Mouse (Mus musculus): ENCODE results near the gene Cradd. TPM values are rescaled to one million over a fixed set of nuclear protein-coding genes. Genes with fewer than 3 reads are reported as not detected.

Cradd gene
- polyA plus RNA-seq, 1 experiment from 2014 or later, result 7.6 TPM

DNA sequence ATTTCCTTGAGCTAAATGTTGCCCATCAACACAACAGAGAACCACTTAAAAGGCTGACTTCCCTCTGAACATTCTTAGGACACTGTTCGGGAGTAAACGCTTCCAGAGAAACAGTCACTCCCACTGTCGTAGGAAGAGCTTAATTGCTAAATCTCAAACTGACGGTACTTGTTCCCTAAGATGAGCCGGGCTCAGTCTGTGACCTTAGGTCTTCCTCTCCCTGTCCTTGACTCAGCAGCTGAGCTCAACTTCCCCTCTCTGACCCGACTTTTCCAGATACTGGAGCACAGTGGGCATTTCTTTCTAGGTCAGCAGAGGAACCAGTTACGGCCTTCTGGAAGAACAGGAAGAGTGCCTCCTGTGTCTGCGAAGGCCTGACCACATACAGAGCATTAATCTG is 87.7 kb downstream of the Cradd start:
- no peaks in the 10 kb centered on the region for H3K27me3 ChIP-seq (ENCODE audit: control insufficient read depth, insufficient read depth, low read length)
- no peak overlapping the region for H3K9ac ChIP-seq (ENCODE audit: low read length)
- no peak overlapping the region for H3K4me3 ChIP-seq (ENCODE audit: low read length)
- ATAC-seq (replicated peaks; ENCODE audit: extremely low read depth, insufficient read depth, low FRiP score), result 0 out of 2 replicates have a peak, but pooled peaks have one; percentile 10
- H3K27ac ChIP-seq (ENCODE audit: low read length), result no peak overlapping the region
- H3K4me1 ChIP-seq (ENCODE audit: control insufficient read depth, insufficient read depth, low read length), result peaks cover 26% of the 10 kb centered on the region
- WGBS, result 42% methylated on average over 8 of the region's 8 CpGs
- H3K36me3 ChIP-seq (ENCODE audit: control insufficient read depth, insufficient read depth), result no peaks in the 10 kb centered on the region
- no peak overlapping the region for H3K4me2 ChIP-seq (ENCODE audit: low read depth, low read length)
- H3K9me3 ChIP-seq (replicated peaks; ENCODE audit: control insufficient read depth, low read length), result no peaks in the 10 kb centered on the region

DNA sequence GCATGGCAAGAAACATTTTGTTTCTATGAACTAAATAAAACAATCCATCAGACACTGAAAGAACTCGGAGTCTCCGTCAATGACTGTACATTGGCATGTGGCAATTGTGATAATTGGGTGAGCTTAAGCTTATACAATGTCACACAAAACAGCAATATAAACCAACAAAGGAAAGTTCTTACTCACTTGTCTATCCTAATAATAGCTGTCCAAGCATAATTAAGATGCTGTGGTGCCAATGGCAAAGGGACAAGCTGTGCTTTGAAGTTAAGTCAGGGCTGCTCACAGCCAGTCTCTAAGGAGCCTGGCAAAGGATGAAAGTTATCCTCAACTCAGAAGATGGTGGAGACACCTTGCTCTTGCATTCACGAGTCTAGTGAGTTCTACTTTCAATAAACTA is 89.3 kb downstream of the Cradd start:
- no peak for ATAC-seq (replicated peaks; ENCODE audit: extremely low read depth, insufficient read depth, low FRiP score)
- Histone ChIP-seq H3K4me2 (ENCODE audit: low read depth, low read length) (no peak overlapping the region), H3K4me1 (ENCODE audit: control insufficient read depth, insufficient read depth, low read length) (peaks cover 26% of the 10 kb centered on the region), H3K27me3 (ENCODE audit: control insufficient read depth, insufficient read depth, low read length) (no peaks in the 10 kb centered on the region), H3K36me3 (ENCODE audit: control insufficient read depth, insufficient read depth) (no peaks in the 10 kb centered on the region), H3K4me3 (ENCODE audit: low read length) (no peak overlapping the region), H3K27ac (ENCODE audit: low read length) (peak overlapping the region; percentile 29; the same call in 1 of the 2 replicates), H3K9me3 (replicated peaks; ENCODE audit: control insufficient read depth, low read length) (no peaks in the 10 kb centered on the region), H3K9ac (ENCODE audit: low read length) (no peak overlapping the region)
- WGBS, result 76% methylated on average over 3 of the region's 3 CpGs

- Histone ChIP-seq H3K36me3 (ENCODE audit: control insufficient read depth, insufficient read depth) (no peaks in the 10 kb centered on the region), H3K9ac (ENCODE audit: low read length) (no peak overlapping the region), H3K27me3 (ENCODE audit: control insufficient read depth, insufficient read depth, low read length) (no peaks in the 10 kb centered on the region), H3K4me2 (ENCODE audit: low read depth, low read length) (peak overlapping the region; percentile 25), H3K9me3 (replicated peaks; ENCODE audit: control insufficient read depth, low read length) (no peaks in the 10 kb centered on the region), H3K4me3 (ENCODE audit: low read length) (no peak overlapping the region), H3K4me1 (ENCODE audit: control insufficient read depth, insufficient read depth, low read length) (peaks cover 26% of the 10 kb centered on the region), H3K27ac (ENCODE audit: low read length) (peak overlapping the region; percentile 53)
- 58% methylated on average over 10 of the region's 10 CpGs for WGBS
- no peak for ATAC-seq (replicated peaks; ENCODE audit: extremely low read depth, insufficient read depth, low FRiP score)
These were observed 90.9 kb downstream of the Cradd start for GRCm38 (mm10) chr10:95233044-95233443.

- Histone ChIP-seq H3K9ac (ENCODE audit: low read length) (no peak overlapping the region), H3K4me3 (ENCODE audit: low read length) (no peak overlapping the region), H3K36me3 (ENCODE audit: control insufficient read depth, insufficient read depth) (no peaks in the 10 kb centered on the region), H3K4me1 (ENCODE audit: control insufficient read depth, insufficient read depth, low read length) (peaks cover 26% of the 10 kb centered on the region), H3K27me3 (ENCODE audit: control insufficient read depth, insufficient read depth, low read length) (no peaks in the 10 kb centered on the region), H3K4me2 (ENCODE audit: low read depth, low read length) (peak overlapping the region; percentile 25), H3K9me3 (replicated peaks; ENCODE audit: control insufficient read depth, low read length) (no peaks in the 10 kb centered on the region), H3K27ac (ENCODE audit: low read length) (no peak overlapping the region; the same call in 1 of the 2 replicates)
- ATAC-seq (replicated peaks; ENCODE audit: extremely low read depth, insufficient read depth, low FRiP score), result no peak; the same call in 1 of the 2 replicates
- WGBS, result 44% methylated on average over 3 of the region's 3 CpGs
These were observed 91.4 kb downstream of the Cradd start for GRCm38 (mm10) chr10:95232554-95232953.

DNA sequence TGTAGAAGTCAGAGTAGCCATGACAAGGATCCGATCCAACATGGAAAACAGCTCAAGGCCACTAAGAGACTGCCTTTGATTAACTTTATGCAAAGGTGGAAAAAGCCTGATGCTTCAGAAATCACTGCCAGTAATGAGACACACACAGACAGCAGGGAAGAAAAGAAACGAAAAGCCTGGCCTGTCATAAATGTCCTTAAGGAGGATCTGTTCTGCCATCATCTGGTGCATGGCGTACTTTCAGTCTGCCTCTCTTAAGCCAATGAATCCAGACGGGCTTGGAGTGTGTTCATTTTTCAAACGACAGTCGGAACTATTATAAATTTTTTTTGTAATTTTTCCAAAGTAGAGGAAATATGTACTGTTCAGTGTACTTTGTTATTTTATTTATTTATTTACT is 95.7 kb downstream of the Cradd start:
- peaks cover 9% of the 10 kb centered on the region for H3K4me1 ChIP-seq (ENCODE audit: control insufficient read depth, insufficient read depth, low read length)
- no peak overlapping the region for H3K4me2 ChIP-seq (ENCODE audit: low read depth, low read length)
- H3K27me3 ChIP-seq (ENCODE audit: control insufficient read depth, insufficient read depth, low read length), result no peaks in the 10 kb centered on the region
- no peak overlapping the region for H3K27ac ChIP-seq (ENCODE audit: low read length)
- 71% methylated on average over 6 of the region's 6 CpGs for WGBS
- ATAC-seq (replicated peaks; ENCODE audit: extremely low read depth, insufficient read depth, low FRiP score), result no peak
- H3K4me3 ChIP-seq (ENCODE audit: low read length), result no peak overlapping the region
- no peaks in the 10 kb centered on the region for H3K9me3 ChIP-seq (replicated peaks; ENCODE audit: control insufficient read depth, low read length)
- no peaks in the 10 kb centered on the region for H3K36me3 ChIP-seq (ENCODE audit: control insufficient read depth, insufficient read depth)
- no peak overlapping the region for H3K9ac ChIP-seq (ENCODE audit: low read length)

- Histone ChIP-seq H3K4me1 (ENCODE audit: control insufficient read depth, insufficient read depth, low read length) (peaks cover 5% of the 10 kb centered on the region; the same call in 1 of the 2 replicates), H3K36me3 (ENCODE audit: control insufficient read depth, insufficient read depth) (no peaks in the 10 kb centered on the region), H3K27me3 (ENCODE audit: control insufficient read depth, insufficient read depth, low read length) (no peaks in the 10 kb centered on the region), H3K9me3 (replicated peaks; ENCODE audit: control insufficient read depth, low read length) (no peaks in the 10 kb centered on the region), H3K4me3 (ENCODE audit: low read length) (no peak overlapping the region), H3K4me2 (ENCODE audit: low read depth, low read length) (no peak overlapping the region), H3K9ac (ENCODE audit: low read length) (no peak overlapping the region), H3K27ac (ENCODE audit: low read length) (no peak overlapping the region)
- whole genome bisulfite sequencing, result 29% methylated on average over 1 of the region's 1 CpGs
- no peak for ATAC-seq (replicated peaks; ENCODE audit: extremely low read depth, insufficient read depth, low FRiP score)
These were observed 96.3 kb downstream of the Cradd start for GRCm38 (mm10) chr10:95227590-95227989.

DNA sequence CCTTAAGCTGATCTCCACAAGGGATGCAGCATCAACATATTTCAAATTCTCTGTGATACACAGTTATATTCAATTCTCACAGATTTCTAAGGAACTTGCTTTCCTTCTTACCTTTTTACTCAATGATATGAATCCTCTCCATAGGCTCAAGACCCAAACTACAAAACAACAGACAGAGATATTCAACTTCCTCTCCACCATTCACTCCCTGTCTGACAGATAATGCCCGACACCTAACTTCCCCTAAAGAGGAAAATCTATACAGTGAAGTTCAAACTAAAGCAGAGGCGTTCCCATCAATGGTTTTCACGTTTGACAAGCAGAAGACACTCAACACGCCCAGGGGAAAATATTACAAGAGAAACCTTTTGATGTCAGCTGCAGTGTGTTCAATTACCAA is 97.2 kb downstream of the Cradd start:
- Histone ChIP-seq H3K4me2 (ENCODE audit: low read depth, low read length) (no peak overlapping the region), H3K27me3 (ENCODE audit: control insufficient read depth, insufficient read depth, low read length) (no peaks in the 10 kb centered on the region), H3K27ac (ENCODE audit: low read length) (no peak overlapping the region), H3K36me3 (ENCODE audit: control insufficient read depth, insufficient read depth) (no peaks in the 10 kb centered on the region), H3K9ac (ENCODE audit: low read length) (no peak overlapping the region), H3K9me3 (replicated peaks; ENCODE audit: control insufficient read depth, low read length) (no peaks in the 10 kb centered on the region), H3K4me3 (ENCODE audit: low read length) (no peak overlapping the region), H3K4me1 (ENCODE audit: control insufficient read depth, insufficient read depth, low read length) (peaks cover 5% of the 10 kb centered on the region)
- WGBS, result 62% methylated on average over 4 of the region's 4 CpGs
- ATAC-seq (replicated peaks; ENCODE audit: extremely low read depth, insufficient read depth, low FRiP score), result no peak

DNA sequence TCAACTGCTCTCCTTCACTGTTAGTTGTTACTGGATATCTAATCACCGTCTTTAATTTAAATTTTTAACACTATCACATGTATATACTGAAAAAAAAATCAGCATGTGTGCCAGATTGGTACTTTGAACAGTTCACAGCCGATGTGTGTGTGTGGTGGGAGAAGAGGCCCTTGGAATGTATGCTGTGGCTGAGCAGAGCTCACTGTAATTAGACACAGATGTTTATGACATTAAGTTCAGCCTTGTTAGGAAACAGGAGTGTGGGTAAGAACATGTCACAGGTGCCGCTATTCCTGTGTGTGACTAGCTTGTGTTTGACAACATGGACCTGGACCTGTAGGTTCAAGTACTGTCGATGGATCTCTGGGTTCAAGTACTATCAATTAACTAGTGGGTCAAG is 98.9 kb downstream of the Cradd start:
- Histone ChIP-seq H3K9ac (ENCODE audit: low read length) (no peak overlapping the region), H3K27me3 (ENCODE audit: control insufficient read depth, insufficient read depth, low read length) (no peaks in the 10 kb centered on the region), H3K27ac (ENCODE audit: low read length) (no peak overlapping the region), H3K4me3 (ENCODE audit: low read length) (no peak overlapping the region), H3K4me2 (ENCODE audit: low read depth, low read length) (no peak overlapping the region), H3K9me3 (replicated peaks; ENCODE audit: control insufficient read depth, low read length) (no peaks in the 10 kb centered on the region), H3K4me1 (ENCODE audit: control insufficient read depth, insufficient read depth, low read length) (peaks cover 6% of the 10 kb centered on the region), H3K36me3 (ENCODE audit: control insufficient read depth, insufficient read depth) (no peaks in the 10 kb centered on the region)
- ATAC-seq (replicated peaks; ENCODE audit: extremely low read depth, insufficient read depth, low FRiP score), result no peak
- WGBS, result 77% methylated on average over 4 of the region's 4 CpGs

GRCm38 (mm10) chr10:95223211-95223610 is 100.7 kb downstream of the Cradd start:
- H3K27ac ChIP-seq (ENCODE audit: low read length), result no peak overlapping the region
- H3K27me3 ChIP-seq (ENCODE audit: control insufficient read depth, insufficient read depth, low read length), result no peaks in the 10 kb centered on the region
- WGBS, result 59% methylated on average over 16 of the region's 16 CpGs
- ATAC-seq (replicated peaks; ENCODE audit: extremely low read depth, insufficient read depth, low FRiP score), result no peak
- H3K4me3 ChIP-seq (ENCODE audit: low read length), result no peak overlapping the region
- H3K9ac ChIP-seq (ENCODE audit: low read length), result no peak overlapping the region
- peaks cover 6% of the 10 kb centered on the region for H3K4me1 ChIP-seq (ENCODE audit: control insufficient read depth, insufficient read depth, low read length)
- no peaks in the 10 kb centered on the region for H3K36me3 ChIP-seq (ENCODE audit: control insufficient read depth, insufficient read depth)
- H3K4me2 ChIP-seq (ENCODE audit: low read depth, low read length), result no peak overlapping the region; the same call in 1 of the 2 replicates
- H3K9me3 ChIP-seq (replicated peaks; ENCODE audit: control insufficient read depth, low read length), result no peaks in the 10 kb centered on the region
